Mouse (Mus musculus): ENCODE data around the gene Itga9.

DNA sequence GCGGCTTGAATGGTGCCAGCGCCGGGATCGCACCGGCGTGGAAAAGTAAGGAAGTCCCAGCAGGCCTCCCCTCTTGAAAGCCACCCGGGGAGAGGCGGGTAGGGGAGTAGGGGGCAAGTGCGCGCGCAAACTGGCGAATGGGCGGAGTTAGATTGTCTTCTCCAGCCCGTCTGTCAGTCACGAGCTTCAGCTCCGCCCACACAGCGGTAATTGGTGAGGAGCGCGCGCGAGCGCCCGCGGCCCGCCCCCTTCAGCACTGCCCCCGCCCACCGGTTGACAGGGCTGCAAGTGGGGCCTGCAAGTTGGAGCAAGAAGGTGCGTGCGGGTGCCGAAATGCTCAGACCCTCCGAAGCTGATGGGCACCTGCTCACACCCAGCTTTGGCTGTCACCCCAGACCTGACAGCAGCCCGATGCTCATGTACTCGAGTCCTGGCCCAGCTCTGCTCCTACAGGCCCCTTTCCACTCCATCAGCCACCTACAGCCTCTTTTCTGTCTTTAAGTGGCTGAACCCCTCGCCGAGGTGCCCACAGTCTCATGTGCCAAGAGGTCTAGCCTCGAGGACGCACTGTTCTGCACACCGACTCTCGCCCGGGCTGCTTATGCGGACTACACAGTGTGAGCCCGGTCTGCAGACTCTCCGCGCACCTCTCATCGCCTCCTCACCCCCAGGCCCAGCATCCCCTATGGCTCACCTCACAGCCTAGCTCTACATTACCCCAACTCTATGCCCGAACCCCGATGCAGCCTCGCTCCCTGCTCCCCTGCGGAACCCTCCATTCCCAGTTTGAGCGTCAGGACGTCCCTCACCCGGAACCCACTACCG, 319.0 kb downstream of the Itga9 start:
- TF ChIP-seq CTCF (IDR thresholded peaks at IDR 0.05; ENCODE audit: control insufficient read depth, insufficient read depth, insufficient replicate concordance, low read depth, low read length) (no peak), POLR2A (IDR thresholded peaks at IDR 0.05; ENCODE audit: control insufficient read depth, low read depth, low read length) (peak; percentile 42; the same call in 1 of the 2 replicates)
